Mouse (Mus musculus) CH12.LX (cell line): ENCODE measurements around the gene Dapk2. TPM values are rescaled to one million over a fixed set of nuclear protein-coding genes. Genes with fewer than 3 reads are reported as not detected.

ENCODE experiments used
- DNase-seq: peaks from one replicate; pipeline ENCODE4 v3.0.0-alpha.2; 2013; ENCODE audit errors: extremely low read depth
- H3K27ac ChIP-seq: 2 replicates; pipeline ENCODE4 v1.5.1; 2012; ENCODE audit warnings: low read depth, mild to moderate bottlenecking, control low read depth, moderate library complexity; ENCODE audit not compliant: insufficient read depth
- H3K27me3 ChIP-seq: replicated peaks from 2 replicates; pipeline ENCODE3; 2012; ENCODE audit warnings: inconsistent platforms
- H3K36me3 ChIP-seq, 2 experiments: replicated peaks in 1 of 2; 2 replicates each; pipeline versions ENCODE3 to v1.6.1; 2012; ENCODE audit warnings: inconsistent platforms in 1 of 2, low read length in 1 of 2, mild to moderate bottlenecking in 1 of 2, mixed read lengths in 1 of 2, moderate library complexity in 1 of 2; ENCODE audit not compliant: control insufficient read depth in 1 of 2, insufficient read depth in 1 of 2
- H3K4me1 ChIP-seq, 2 experiments: 2 replicates each; pipeline ENCODE4 v1.6.1; 2012; ENCODE audit warnings: inconsistent platforms in 1 of 2, moderate library complexity in 1 of 2; ENCODE audit not compliant: insufficient read depth in 2 of 2, control insufficient read depth in 1 of 2
- H3K4me2 ChIP-seq: 2 replicates; pipeline ENCODE4 v1.6.1; 2012; ENCODE audit warnings: low read depth, mild to moderate bottlenecking, control low read depth; ENCODE audit not compliant: poor library complexity, insufficient read depth, severe bottlenecking
- H3K4me3 ChIP-seq, 3 experiments: fragments of 150-350 bp in 1 of 3; sonication (generic) in 1 of 3; replicated peaks in 1 of 3; 2 replicates each; pipeline versions ENCODE3 to v1.5.1; 2011 to 2012; ENCODE audit warnings: low read depth in 2 of 3, low read length in 2 of 3, mild to moderate bottlenecking in 2 of 3, moderate library complexity in 2 of 3, control low read depth in 1 of 3, improper control_type of control experiment in 1 of 3, inconsistent platforms in 1 of 3, mixed read lengths in 1 of 3; ENCODE audit not compliant: poor library complexity in 1 of 3
- H3K79me2 ChIP-seq: replicated peaks from 2 replicates; pipeline ENCODE4 v1.6.1; 2012; ENCODE audit warnings: mild to moderate bottlenecking, moderate library complexity; ENCODE audit not compliant: control insufficient read depth, poor library complexity, insufficient read depth, severe bottlenecking; ENCODE audit errors: extremely low read depth
- H3K9ac ChIP-seq: 2 replicates; pipeline ENCODE4 v1.6.1; 2012; ENCODE audit warnings: low read depth, mild to moderate bottlenecking, control low read depth, moderate library complexity; ENCODE audit not compliant: insufficient read depth
- H3K9me3 ChIP-seq: replicated peaks from 2 replicates; pipeline ENCODE3; 2012; ENCODE audit warnings: low read length, inconsistent platforms, mixed read lengths
- CHD2 ChIP-seq: IDR thresholded peaks from 2 replicates; pipeline ENCODE4 v1.6.1; 2011; ENCODE audit warnings: low read length, improper control_type of control experiment
- CTCF ChIP-seq, 2 experiments: IDR thresholded peaks in 1 of 2; conservative IDR thresholded peaks in 1 of 2; 2 replicates each; pipeline ENCODE4 v1.5.1; 2011 to 2012; ENCODE audit warnings: low read depth in 2 of 2, low read length in 2 of 2, improper control_type of control experiment in 1 of 2, inconsistent platforms in 1 of 2, mild to moderate bottlenecking in 1 of 2, moderate library complexity in 1 of 2
- EP300 ChIP-seq: IDR thresholded peaks from 2 replicates; pipeline ENCODE4 v1.6.1; 2011; ENCODE audit warnings: low read length, improper control_type of control experiment
- HCFC1 ChIP-seq: IDR thresholded peaks from 2 replicates; pipeline ENCODE4 v1.6.1; 2012; ENCODE audit warnings: low read depth, mild to moderate bottlenecking, inconsistent platforms, low read length, improper control_type of control experiment
- JUN ChIP-seq: IDR thresholded peaks from 2 replicates; pipeline ENCODE4 v1.6.1; 2011; ENCODE audit warnings: low read depth, mild to moderate bottlenecking, low read length, improper control_type of control experiment, moderate library complexity; ENCODE audit not compliant: insufficient read depth
- JUND ChIP-seq: conservative IDR thresholded peaks from 2 replicates; pipeline ENCODE4 v1.6.1; 2011; ENCODE audit warnings: low read depth, low read length, improper control_type of control experiment
- KAT2A ChIP-seq: IDR thresholded peaks from 2 replicates; pipeline ENCODE4 v1.6.1; 2012; ENCODE audit warnings: low read length, improper control_type of control experiment, inconsistent platforms; ENCODE audit not compliant: insufficient replicate concordance
- MAX ChIP-seq: IDR thresholded peaks from 2 replicates; pipeline ENCODE4 v1.6.1; 2011; ENCODE audit warnings: low read length, improper control_type of control experiment
- MXI1 ChIP-seq: IDR thresholded peaks from 2 replicates; pipeline ENCODE4 v1.6.1; 2011; ENCODE audit warnings: mild to moderate bottlenecking, low read depth, low read length, improper control_type of control experiment
- POLR2A ChIP-seq: IDR thresholded peaks from 2 replicates; pipeline ENCODE4 v1.6.1; 2011; ENCODE audit warnings: low read depth, mild to moderate bottlenecking, improper control_type of control experiment, low read length
- POLR2AphosphoS2 ChIP-seq: IDR thresholded peaks from 2 replicates; pipeline ENCODE4 v1.6.1; 2011; ENCODE audit warnings: low read depth, low read length, improper control_type of control experiment
- RAD21 ChIP-seq: IDR thresholded peaks from 2 replicates; pipeline ENCODE4 v1.6.1; 2011; ENCODE audit warnings: low read depth, mild to moderate bottlenecking, low read length, improper control_type of control experiment, moderate library complexity
- SIN3A ChIP-seq: IDR thresholded peaks from 2 replicates; pipeline ENCODE4 v1.6.1; 2012; ENCODE audit warnings: low read length, improper control_type of control experiment, inconsistent platforms
- TCF12 ChIP-seq: IDR thresholded peaks from 2 replicates; pipeline ENCODE4 v1.6.1; 2014; ENCODE audit warnings: low read depth, mild to moderate bottlenecking, inconsistent platforms, low read length, improper control_type of control experiment
- UBTF ChIP-seq: IDR thresholded peaks from 2 replicates; pipeline ENCODE4 v1.6.1; 2012; ENCODE audit warnings: low read depth, mild to moderate bottlenecking, inconsistent platforms, low read length, improper control_type of control experiment, moderate library complexity
- USF1 ChIP-seq: IDR thresholded peaks from 2 replicates; pipeline ENCODE4 v1.6.1; 2014; ENCODE audit warnings: low read depth, mild to moderate bottlenecking, inconsistent platforms, low read length, improper control_type of control experiment
- USF2 ChIP-seq: conservative IDR thresholded peaks from 2 replicates; pipeline ENCODE4 v1.6.1; 2011; ENCODE audit warnings: low read depth, low read length, improper control_type of control experiment
- ZNF384 ChIP-seq: IDR thresholded peaks from 2 replicates; pipeline ENCODE4 v1.6.1; 2012; ENCODE audit warnings: low read depth, low read length, improper control_type of control experiment, inconsistent platforms
- dilution Hi-C: fragments of 300-500 bp; cut with MboI; formaldehyde crosslinking; loops from 2 replicates; pipeline ENCODE4 v1.14.3; 2020; ENCODE audit warnings: low sequenced_read_pairs; ENCODE audit not compliant: extremely low pct_unique_long_range_greater_than_20kb, extremely low pct_ligation_motif_present
- in situ Hi-C: fragments of 300-500 bp; cut with MboI; formaldehyde crosslinking; loops from 3 replicates; pipeline ENCODE4 v1.14.3; 2019; ENCODE audit warnings: low sequenced_read_pairs, low pct_ligation_motif_present, low pct_unique_long_range_greater_than_20kb, mixed read lengths
- polyA plus RNA-seq: library from polyadenylated mRNA; unstranded; fragments of >175 nt; gene quantifications from 2 replicates; pipeline ENCODE4 v1.2.1, GENCODE M21; 2012; ENCODE audit warnings: low read depth; ENCODE audit not compliant: insufficient read length
- total RNA-seq, 2 experiments: library from RNA; depleted of rRNA; stranded (reverse); fragments of 300-350 nt in 1 of 2; fragments of >200 nt in 1 of 2; gene quantifications; 2 replicates each; pipeline ENCODE4 v1.2.3; 2012 to 2014

The Dapk2 gene
- total and polyA plus RNA-seq, 3 experiments: 25.2 to 60.3 (median 39.0) TPM

- Histone ChIP-seq H3K27ac (no peak overlapping the region), H3K4me2 (no peak overlapping the region), H3K4me3 (no peak overlapping the region), H3K9me3 (no peaks in the 10 kb centered on the region), H3K4me1 (peaks cover 16 to 80% of the 10 kb centered on the region in 2 experiments), H3K27me3 (no peaks in the 10 kb centered on the region), H3K36me3 (peaks cover 0 to 25% of the 10 kb centered on the region in 2 experiments), H3K9ac (no peak overlapping the region), H3K79me2 (no peaks in the 10 kb centered on the region)
- dilution Hi-C loops: no loop called here
- in situ Hi-C loops: no loop called here
- TF ChIP-seq CTCF (conservative IDR thresholded peaks at IDR 0.05 in 1 of 2, IDR thresholded peaks at IDR 0.05 in 1 of 2; ENCODE audit: low read depth in 2 of 2, low read length in 2 of 2) (no peak), SIN3A (no peak), POLR2A (no peak), USF1 (no peak), HCFC1 (no peak), CHD2 (no peak), MXI1 (no peak), JUN (no peak), UBTF (no peak), EP300 (no peak), POLR2AphosphoS2 (no peak), JUND (no peak), TCF12 (no peak), RAD21 (no peak), KAT2A (no peak)
- no peak for DNase-seq
These were observed 42.4 kb downstream of the Dapk2 start for GRCm38 (mm10) chr9:66200411-66200789.

DNA sequence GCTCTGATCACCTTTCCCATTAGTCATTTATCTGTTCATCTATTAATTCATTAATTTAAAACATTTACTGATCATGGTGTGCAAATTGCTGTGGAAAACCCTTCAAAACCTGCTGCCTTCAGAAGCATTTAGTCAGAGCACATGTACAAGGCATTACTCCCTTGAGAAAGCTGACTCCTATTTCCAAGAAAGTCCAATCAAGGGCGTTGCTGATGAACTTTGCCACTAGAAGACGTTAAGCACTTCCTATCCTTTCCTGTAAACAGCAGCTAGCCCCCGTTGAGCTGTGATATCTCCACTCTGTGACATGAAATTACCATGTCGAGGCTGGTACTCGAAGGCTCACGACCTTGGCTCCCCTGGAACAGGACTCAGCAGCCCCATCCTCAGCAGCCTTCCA is 43.6 kb downstream of the Dapk2 start:
- H3K4me1 ChIP-seq: peaks cover 16 to 76% of the 10 kb centered on the region in 2 experiments
- H3K79me2 ChIP-seq: no peaks in the 10 kb centered on the region
- no peak overlapping the region for H3K4me3 ChIP-seq
- no peak for DNase-seq
- no peaks in the 10 kb centered on the region for H3K27me3 ChIP-seq
- peak; percentile 44; the same call in 1 of the 2 replicates for TF ChIP-seq MAX
- TF ChIP-seq ZNF384: no peak
- no peak for TF ChIP-seq USF2
- TF ChIP-seq, all 38 proteins: peak for 1
- Histone ChIP-seq H3K9ac (peak overlapping the region; percentile 25; the same call in 1 of the 2 replicates), H3K36me3 (peaks cover 0 to 32% of the 10 kb centered on the region in 2 experiments), H3K4me2 (peak overlapping the region; percentile 1; the same call in 1 of the 2 replicates), H3K9me3 (no peaks in the 10 kb centered on the region), H3K27ac (peak overlapping the region; percentile 46; the same call in 1 of the 2 replicates)
- dilution Hi-C loops (no loop called here), in situ Hi-C loops (no loop called here)
